Mouse (Mus musculus): ENCODE results near the gene Gm10775.
A peak's percentile ranks its signal among the peaks of the same experiment; 100 is the strongest.

Gm10775 gene

DNA sequence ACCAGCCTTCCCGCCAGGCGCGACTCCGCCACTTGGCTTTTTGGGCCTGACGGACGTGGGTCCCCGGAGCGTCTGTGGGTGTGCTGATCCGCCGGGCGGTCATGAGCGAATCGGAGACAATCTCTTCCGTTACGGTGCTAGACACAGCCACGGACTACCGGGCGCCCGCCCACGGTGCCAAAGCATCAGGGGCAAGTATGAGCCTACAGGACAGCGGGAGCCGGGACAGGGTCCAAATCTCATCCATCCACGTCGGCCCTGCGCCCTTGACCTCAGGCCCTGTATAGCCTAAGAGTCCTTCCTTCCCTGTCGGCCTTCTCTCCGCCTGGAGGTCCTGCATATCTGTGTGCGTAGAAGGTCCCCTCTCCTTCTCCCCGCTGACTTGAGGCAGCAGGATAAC is at the start of gene Gm10775:
Gm10775 (plus strand) TSS at position 301 of the 400 bp plus-strand sequence.
- no peak for DNase-seq

DNA sequence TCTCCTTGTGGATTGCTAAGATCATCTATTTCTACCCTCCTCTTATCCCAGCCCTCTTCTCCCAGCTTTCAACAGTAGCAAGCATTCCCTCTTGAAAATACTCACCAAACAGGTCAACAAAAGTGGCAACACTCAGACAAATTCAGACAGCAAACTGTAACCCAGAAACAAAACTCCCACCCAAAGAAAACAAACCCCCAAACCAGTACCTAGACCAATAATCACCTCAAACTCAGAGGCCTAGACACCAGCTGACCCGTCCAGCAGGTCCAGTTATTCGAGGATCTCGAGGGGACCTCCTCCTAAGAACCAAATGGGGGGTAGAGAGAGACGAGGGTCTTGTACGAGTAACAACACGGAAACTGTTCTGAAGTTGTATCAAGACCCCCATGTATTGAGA is 33.4 kb upstream of the Gm10775 start:
- no peak for DNase-seq

DNA sequence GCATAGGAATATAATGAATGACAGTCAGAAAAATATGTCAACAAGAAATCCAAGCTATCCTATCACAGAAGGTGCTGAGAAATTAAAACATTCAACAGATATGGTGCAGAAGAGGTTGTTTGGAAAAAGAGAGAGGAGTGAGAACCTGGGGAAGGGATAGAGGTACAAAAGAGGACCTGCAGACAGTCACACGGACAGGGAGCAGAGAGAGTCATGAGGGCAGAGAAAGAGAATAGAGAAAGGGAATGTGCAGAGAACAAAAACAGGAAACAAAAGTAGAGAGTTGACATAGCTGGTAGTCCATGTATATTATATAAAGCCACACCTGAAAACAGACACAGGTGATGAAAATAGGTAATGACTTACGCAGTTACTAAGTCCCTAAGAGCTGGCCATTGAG is 32.7 kb upstream of the Gm10775 start:
- no peak for DNase-seq

DNA sequence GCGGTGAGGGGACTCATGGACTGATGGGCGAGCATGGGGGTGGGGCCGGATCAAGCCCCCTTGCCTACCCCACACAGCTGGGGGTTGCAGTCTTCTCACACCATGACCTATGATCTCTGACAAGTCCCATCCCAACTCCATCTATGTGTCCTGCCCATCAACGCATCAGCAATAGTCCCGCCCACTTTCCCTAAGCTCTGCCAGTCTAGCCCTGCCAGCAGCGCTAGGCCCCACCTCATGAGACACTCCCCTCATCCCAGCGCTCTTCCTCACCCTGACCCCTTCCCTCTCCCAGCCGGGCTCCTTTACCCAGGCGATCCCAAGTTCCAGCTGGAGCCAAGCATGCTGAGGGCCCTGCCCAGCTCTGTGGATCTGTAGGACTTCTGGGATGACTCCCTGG is 22.1 kb upstream of the Gm10775 start:
- no peak for DNase-seq

DNA sequence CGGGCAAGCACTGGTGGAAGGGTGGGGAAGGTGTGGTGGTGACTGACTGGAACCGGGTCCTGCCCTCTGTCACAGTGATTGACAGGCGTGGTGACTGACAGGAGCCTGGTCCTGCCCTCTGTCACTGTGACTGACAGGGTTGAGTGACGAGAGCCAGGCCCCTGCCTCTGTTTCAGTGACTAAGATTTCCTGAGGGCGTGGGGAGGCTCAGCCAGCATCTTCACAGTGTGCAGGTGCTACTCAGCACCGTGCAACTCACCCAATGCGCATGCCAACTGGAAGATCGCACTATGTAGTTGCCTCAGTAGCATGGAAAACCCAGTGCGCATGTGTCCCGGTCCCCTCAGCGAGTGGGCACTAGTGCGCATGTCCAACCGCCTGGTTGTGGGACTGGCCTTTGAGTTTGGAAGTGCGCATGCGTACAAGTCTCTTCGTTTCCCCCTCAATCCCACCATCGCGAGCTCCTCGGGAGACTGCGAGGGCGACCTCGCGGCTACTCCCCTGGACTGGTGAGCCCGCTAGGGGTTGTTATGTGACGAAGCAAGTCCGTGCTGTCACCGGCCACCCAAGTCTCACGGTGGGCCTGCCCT is 18.7 kb upstream of the Gm10775 start:
- DNase-seq: peak; percentile 97

DNA sequence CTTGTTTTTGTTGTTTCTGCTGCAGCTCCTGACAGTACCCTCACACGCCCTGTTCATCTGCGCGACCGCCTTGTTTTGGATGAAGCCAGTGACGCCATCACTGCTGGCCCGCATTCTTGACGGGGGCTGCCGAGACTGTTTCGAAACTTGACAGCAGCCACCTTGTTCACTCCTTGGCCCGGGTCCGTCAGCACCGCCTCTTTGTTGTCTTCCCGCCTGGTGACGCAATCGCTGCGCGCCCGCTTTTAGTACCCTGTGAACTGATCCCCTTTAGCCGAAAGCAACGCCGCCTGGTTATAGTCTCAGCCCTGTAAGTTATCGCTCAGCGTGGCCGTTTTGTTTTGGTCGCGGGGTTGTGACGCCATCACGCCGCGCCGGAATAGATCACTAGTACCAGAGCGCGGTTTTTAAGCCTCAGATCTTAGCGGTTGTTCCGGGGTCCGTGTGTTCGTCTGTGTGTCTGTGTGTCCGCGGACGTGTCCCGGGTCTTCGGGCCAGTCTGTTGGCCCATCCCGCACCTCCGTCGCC is 18.2 kb upstream of the Gm10775 start:
- DNase-seq: peak; percentile 90 to 95

DNA sequence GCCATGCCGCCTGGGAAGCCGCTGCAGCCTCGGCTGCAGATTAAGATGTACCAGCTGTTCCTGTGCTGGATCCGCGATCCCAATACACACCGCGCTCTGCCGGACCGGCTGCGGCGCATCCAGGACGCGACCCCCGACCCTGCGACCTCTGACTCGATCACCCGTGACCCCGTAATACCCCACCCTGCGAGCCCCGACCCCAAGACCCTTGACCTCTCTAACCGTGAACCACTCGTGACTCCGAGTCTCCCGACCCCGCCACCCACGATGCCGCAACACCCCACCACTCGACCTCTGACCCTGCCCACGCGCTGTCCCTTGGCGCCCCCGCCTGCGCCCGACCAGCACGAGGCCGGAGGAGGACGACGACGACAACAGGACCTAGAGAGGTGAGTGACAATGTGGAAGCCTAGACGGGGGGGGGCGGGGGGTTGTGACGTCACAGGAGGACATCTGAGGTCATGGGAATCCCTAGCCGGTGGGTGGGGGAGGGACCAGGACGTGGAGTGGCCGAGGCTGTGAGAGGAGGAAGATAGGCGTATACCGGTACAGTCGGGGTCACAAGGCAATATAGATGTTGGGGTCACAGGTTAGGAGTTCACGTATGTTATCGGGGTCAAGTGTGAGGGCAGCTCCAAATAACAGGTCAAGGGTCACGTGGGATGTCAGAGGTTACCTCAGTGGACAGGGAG is 17.6 kb upstream of the Gm10775 start:
- DNase-seq: no peak

DNA sequence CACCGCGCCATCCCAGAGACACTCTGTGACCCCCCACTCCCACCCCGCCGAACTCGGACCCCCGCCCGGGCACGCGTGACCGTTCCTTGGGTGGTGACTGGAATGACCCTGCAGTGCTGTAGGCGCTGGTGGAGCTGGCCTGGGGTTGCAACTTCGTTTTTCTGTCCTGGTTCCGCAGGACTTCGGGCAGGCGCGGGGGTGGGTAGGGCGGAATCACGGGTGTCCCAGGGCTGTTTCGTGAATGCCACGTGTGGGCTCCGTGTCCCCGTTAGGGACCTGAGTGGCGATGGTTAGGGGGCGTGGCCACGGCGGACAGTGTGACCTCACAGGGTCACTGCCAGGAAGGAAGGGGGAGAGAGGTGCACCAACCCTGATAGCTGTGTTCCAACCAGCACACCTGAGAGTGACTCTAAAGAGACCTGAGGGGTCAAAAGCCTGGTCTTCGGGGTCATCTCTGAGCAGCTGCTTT is 17.0 kb upstream of the Gm10775 start:
- no peak for DNase-seq

DNA sequence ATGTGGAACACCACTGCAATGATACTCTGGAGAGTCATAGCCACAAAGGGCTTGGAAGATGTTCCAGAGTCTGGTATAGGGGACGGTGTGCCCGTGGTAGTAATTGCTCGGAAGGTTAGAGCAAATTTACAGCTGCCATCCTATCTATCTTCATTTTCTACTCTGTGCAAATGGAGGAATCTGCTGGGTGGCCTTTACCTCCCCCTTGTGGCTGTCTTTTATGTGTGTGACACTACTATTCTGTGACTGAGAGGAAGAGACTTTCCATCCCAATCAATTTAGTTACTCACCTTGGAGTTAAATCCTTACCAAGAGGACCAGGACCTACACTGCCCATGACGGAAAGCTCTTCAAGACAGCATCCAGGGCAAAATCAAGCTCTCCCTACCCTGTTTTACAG is 16.1 kb upstream of the Gm10775 start:
- DNase-seq: no peak

DNA sequence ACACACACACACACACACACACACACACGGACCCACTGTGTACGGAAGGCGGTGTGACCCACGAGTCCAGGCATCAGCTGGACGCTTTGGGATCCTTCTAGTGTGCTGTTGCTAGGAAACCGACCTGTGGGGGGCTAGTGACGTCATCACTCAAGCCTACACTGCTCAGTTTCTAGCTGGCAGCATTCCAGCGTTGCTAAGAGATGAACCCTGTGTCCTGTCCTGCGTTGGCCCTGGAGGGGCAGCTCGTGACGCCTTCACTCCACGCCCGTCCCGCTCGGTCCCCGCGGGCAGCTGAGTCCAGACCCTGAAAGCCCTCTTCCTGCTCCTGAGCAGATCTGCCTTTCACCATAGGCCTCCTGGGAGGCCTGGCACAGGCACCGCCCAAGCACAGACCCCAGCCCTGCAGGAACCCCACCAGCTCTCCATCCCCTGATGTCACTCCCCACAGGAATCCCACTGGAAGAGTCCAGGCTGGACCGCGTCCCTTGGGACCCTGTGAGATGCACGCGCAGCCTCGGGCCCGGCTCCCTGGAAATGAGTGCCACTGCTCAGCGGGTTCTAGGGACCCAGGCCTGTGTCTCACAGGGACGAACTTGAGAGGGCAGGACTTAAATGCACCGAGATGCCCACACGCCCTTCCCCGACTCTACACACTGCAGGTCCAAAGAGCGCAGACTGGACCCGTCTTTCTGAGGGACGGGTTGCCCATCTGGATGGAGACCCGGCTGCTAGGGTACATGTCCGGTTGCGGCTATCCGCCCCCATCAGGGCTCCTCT is 974 bp upstream of the Gm10775 start:
- DNase-seq: no peak

DNA sequence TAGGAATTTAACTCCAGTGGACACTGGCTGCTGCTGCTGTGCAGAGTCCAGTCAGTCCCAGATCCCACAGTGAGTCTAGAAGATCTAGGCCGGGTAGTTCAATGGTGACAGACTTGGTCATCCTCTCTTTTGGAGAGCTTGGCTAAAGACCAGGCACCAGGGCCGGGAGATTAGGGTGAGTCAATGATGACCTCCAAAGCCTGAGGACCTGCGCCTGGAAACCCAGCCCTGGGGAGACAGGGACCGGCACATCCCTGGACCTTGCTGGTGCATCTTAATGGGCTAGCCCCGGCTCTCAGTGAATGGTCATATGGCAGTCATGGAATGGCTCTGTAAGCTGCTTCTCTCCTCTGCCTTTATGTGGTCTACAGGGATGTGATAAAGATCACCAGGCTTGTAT is 2.7 kb downstream of the Gm10775 start:
- no peak for DNase-seq

DNA sequence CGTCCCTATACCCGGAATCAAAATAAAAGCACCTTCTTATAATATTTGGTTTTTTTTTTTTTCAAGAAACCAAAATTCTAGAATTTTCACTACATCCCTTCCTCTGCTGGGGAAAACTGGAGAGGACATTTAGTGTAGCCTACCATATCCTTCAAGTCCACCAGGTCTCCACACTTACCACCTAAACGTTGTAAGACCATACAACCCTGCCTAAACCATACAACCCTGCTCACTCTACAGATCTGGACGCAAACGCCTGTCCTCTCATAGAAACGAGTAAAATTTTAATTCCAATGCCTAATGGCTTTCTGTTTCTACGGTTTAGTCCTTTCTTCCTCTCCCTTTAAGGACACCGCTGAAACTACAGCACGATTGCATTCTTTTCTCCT is 18.6 kb downstream of the Gm10775 start:
- no peak for DNase-seq

DNA sequence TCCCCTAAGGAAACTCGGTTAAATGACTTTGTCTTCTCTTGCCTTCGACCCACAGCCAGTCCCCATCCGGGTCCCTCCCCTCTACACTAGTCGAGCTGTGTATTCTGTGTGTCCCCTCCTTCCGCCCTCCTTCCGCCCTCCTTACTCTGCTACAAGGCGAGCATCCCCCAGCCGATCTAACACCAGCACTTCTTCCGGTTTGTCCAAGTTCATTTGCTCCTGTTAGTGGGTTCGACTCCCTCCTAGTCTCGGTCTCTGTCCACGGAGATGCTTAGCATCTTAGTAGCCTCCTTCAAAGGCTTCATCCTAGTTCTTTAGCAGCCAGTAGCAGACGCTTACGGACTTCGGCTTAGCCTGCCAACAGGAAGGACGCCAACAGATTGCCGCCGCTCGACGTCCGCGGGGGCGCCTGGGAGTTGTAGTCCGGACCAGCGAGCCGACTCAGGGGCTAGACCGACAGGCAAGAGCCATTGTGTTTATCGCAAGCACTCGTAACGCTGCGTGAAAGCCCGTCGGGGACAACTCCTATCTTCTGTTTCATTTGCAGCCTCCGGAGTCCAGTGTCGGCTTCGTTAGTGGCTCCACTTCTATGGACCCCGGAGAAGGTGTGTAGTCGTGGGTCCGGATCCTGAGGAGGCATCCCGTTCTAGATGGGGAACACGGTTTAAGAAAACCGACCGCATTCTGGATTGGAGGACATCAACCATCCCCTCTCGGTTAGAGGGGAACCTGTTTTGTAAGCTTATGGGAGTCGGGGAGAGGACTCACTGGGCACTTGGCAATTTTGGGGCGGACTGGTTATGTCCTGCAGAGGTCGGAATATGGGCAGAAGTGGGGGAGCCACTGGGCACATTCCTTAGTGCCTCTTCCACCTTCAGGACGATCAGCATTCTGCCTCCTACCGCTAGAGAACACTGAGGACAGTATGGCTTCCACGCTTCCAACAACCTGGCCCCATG is 19.3 kb downstream of the Gm10775 start, which contains the start of gene Zfp369:
Zfp369 (plus strand) TSS at position 432 of the 959 bp plus-strand sequence.
- DNase-seq: peak; percentile 91 to 94

DNA sequence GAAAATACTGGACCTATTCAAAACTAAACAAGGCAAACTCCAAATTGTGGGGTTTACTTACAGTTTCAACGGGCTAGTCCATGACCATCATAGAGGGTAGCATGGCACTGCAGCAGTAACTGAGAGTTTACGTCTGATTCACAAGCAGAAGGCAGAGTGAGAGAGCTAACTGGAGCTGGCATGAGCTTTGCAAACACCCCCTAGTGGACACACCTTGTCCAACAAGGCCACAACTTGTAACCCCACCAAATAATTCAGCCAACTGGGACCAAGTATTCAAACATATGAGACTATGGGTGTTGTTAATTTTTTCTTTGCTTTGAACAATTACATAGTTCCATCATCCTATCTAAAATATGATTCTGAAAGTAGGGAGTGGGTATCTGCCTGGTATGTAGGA is 27.4 kb downstream of the Gm10775 start:
- no peak for DNase-seq

DNA sequence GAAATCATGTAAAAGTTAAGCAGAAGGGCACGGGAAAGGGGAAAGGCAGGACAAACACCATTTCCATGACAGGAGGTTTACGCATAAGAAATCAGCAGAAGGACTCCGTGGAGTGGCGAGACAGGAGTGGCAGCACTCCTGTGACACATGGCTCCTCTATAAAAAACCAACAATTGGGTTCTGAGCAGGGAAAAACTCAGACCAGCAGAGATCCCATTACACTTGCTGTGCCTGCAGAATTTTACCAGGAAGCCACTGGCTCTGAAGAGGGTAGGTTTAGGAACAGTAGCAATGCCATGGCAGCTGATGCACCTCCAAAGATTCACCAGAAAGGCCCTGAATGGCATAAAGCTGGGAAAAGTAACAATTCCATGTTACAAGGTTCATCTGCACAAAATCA is 37.0 kb downstream of the Gm10775 start:
- no peak for DNase-seq

Measured in kidney, adult 8-10 months (tissue).